Mouse (Mus musculus) v-Abl transformed pro-B cells (cell line): ENCODE measurements at regions not wholly inside any gene's neighbourhood (a gene's known extent, or its start where the extent isn't known, plus 50 kb on each side); places are given as distances from the start of the nearest gene placed in this dataset.

Experiments
- in situ Hi-C, 2 experiments: fragments of 400-800 bp; cut with MboI; formaldehyde crosslinking; loops; one replicate each; pipeline ENCODE4 v1.15.1; 2025; ENCODE audit not compliant: unreplicated experiment in 2 of 2

GRCm38 (mm10) chr5:129414960-129415706 is 85.9 kb upstream of the Sfswap start:
- in situ Hi-C loops = no loop called here

GRCm38 (mm10) chr5:129416425-129416824 is 84.6 kb upstream of the Sfswap start:
- in situ Hi-C loops = no loop called here

- in situ Hi-C loops = no loop called here
Observed at GRCm38 (mm10) chr5:129417516-129417915, 83.5 kb upstream of the Sfswap start.

- in situ Hi-C loops = no loop called here
Observed at GRCm38 (mm10) chr5:129420981-129421380, 80.0 kb upstream of the Sfswap start.

GRCm38 (mm10) chr5:129429897-129430296 is 71.1 kb upstream of the Sfswap start:
- in situ Hi-C loops = no loop called here

- in situ Hi-C loops = no loop called here
Observed at GRCm38 (mm10) chr5:129430330-129430729, 70.7 kb upstream of the Sfswap start.

GRCm38 (mm10) chr5:129449931-129450573 is 51.0 kb upstream of the Sfswap start:
- in situ Hi-C loops = no loop called here
